Mouse (Mus musculus) layer of hippocampus, adult 9-10 months (tissue): ENCODE data around the gene Smu1.
"Not testable (repeated sequence)": the region's sequence is repeated elsewhere in the genome, so short reads cannot be mapped to it uniquely, and the experiment has no call there.

ENCODE experiments used
- DNase-seq: peaks from one replicate; pipeline ENCODE4 v3.0.0; 2022; ENCODE audit warnings: low spot score

Gene Smu1

GRCm38 (mm10) chr4:40757780-40758420 is at the start of gene Smu1:
Gene Smu1 (minus strand): TSS chr4:40757923.
- peak; percentile 83 for DNase-seq

- no peak for DNase-seq
These were observed 49.7 kb upstream of the Smu1 start for GRCm38 (mm10) chr4:40807382-40807781.

DNA sequence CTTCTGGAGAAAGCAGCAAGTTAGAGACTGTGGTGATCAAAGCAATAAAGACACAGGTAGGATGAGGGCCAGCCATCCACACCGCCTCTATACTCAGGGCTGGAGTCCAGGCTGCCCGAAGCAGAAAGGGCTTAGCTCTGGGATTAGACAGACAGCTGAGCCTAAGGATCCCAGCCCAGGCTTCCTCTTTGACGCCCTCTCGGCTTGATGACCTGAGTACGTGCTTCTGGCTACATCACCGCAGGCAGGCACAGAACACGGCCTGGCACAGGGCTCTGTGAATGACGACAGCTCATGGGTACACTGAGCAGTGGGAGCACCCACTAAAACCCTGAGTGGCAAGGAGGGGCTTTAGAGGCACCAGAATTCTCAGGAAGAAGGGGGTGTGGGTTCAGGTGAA is 47.7 kb upstream of the Smu1 start:
- no peak for DNase-seq

DNA sequence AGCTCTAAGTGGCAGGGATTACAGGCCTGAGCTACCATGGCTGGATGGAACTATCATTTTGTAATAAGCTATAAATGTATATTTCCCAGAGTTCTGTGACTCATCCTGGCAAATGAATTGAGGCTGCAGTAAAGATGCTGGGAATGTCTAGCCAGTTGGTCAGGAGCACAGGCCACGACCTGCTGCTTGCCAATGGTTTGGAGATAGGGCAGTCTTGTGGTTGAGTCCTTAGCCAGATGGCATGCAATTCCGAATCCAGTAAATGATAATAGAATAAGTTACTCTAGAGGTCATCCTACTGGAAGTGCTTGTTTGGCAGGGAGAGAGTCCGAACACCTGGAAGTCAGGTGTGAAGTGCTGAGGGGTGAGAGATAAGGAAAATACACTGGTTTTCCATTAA is 45.1 kb upstream of the Smu1 start:
- DNase-seq: no peak

GRCm38 (mm10) chr4:40801908-40802307 is 44.2 kb upstream of the Smu1 start:
- no peak for DNase-seq

- DNase-seq: no peak
These were observed 43.1 kb upstream of the Smu1 start for GRCm38 (mm10) chr4:40800873-40801272.

- DNase-seq: not testable (repeated sequence)
These were observed 41.3 kb upstream of the Smu1 start for GRCm38 (mm10) chr4:40798833-40799555.

GRCm38 (mm10) chr4:40795761-40796160 is 38.0 kb upstream of the Smu1 start:
- no peak for DNase-seq

- no peak for DNase-seq
These were observed 36.6 kb upstream of the Smu1 start for GRCm38 (mm10) chr4:40794320-40794719.

DNA sequence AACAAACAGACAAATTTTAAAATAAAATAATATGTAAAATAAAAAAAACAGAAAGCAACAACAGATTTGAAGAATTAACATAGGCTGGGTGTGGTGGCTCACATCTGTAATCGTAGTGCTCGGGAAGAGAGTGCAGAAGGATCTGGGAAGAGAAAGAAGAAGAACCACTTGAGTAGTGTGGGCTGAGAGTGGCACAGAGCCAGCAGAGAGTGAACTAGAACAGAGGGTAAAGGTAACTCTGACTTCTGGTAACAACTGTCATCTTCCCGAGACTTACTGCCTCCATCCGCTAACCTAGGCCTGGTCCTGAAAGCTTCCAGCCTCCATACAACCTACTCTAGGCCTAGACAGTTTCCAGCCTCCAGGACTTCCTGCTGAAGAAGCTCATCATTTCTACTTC is 33.5 kb upstream of the Smu1 start:
- DNase-seq: no peak

GRCm38 (mm10) chr4:40786578-40786977 is 28.9 kb upstream of the Smu1 start:
- no peak for DNase-seq

GRCm38 (mm10) chr4:40785620-40786166 is 28.0 kb upstream of the Smu1 start:
- no peak for DNase-seq

- no peak for DNase-seq
These were observed 26.9 kb upstream of the Smu1 start for GRCm38 (mm10) chr4:40784556-40785169.

DNA sequence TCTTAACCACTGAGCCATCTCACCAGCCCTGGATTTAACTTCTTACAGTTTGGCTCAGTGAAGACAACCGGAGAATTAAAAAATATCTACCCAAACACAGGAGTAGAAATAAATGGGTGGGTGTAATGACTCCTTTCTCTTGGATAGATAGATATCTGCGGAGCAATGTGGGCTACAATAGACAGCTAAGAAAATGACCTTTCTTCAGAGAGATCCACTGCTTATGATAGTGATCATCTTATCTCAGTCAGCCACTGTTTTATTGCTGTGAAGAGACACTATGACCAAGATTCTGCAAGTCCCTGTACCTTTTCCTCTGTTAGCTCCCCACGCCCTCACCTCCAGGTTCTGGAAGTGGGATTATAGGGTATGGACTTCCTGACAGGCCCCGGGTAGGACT is 25.3 kb upstream of the Smu1 start:
- no peak for DNase-seq

- no peak for DNase-seq
These were observed 24.2 kb upstream of the Smu1 start for GRCm38 (mm10) chr4:40781797-40782495.

GRCm38 (mm10) chr4:40781143-40781542 is 23.4 kb upstream of the Smu1 start:
- no peak for DNase-seq

DNA sequence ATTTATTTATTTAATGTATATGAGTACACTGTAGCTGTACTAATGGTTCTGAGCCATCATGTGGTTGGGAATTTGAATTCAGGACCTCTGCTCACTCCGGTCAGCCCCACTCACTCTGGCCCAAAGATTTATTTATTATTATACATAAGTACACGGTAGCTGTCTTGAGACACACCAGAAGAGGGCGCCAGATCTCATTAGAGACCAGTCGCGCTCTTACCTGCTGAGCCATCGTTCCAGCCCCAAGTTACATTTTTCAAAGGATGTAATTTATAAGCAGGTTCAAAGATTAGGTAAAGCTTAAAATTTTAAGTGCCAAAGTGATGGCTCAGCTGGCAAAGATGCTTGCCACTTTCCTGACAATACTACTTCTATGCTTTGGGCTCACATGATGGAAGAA is 20.9 kb upstream of the Smu1 start:
- DNase-seq: no peak

DNA sequence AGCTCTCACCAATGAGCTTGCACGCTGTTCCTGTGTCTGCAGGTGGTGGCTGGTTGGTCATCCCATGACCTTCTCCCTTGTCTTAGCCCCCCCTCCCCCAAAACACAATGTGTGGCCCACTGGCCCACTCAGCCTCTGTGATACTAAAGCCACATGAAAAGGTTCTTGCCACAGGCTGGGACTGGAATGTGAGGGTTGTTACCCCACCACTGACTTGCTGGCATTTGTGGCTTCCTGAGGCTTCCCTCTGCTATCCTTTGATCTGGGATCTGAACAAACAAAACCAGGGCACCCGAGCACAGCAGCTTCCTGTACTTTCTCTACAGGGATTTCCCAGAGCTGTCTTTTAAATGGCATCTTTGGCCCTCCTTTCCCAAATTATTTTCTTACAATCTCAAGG is 19.4 kb upstream of the Smu1 start:
- DNase-seq: no peak

- DNase-seq: no peak
These were observed 18.7 kb upstream of the Smu1 start for GRCm38 (mm10) chr4:40776416-40776815.

DNA sequence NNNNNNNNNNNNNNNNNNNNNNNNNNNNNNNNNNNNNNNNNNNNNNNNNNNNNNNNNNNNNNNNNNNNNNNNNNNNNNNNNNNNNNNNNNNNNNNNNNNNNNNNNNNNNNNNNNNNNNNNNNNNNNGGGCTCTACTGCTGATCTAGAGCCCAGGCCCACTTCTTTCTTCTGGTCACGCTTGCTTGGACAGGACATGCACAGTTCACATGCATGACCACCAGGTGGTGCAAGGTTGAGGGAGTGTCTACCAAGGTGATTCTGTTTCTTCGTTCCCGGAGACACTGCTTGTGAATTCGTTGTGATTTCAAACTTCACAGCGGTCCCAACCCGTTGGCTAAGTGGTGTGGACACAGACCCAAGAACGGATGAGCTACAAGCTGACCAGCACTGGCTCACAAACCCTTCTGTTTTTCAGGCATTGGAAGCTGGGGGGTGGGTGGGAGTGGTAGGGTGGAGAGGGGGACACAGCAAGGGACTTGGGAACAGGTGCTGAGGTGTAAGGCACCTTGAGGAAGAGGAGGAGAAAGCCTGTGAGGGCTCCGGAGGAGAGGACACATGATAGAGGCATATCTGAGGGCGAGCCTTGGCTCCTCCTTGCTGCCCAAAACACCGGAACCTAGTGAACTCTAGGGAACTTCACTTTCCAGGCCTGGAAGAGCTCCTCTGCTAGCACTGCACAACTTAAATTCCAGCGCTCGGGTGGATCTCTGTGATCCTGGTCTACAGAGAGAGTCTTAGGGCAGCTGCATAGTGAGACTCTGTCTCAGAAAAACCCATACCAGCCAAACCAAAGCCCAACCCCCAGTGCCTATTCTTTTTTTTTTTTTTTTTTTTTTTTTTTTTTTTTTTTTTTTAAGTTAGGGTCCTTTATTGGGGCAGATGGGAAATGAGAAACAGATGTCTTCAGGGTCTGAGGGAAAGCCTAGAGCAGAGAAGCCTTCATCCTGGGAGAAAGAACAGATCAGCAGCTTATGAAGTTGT is 16.8 kb upstream of the Smu1 start:
- DNase-seq: no peak

- DNase-seq: no peak
These were observed 2.2 kb upstream of the Smu1 start for GRCm38 (mm10) chr4:40759876-40760275.
